Mouse (Mus musculus): Measurements from ENCODE around the gene Qtrt2.

DNA sequence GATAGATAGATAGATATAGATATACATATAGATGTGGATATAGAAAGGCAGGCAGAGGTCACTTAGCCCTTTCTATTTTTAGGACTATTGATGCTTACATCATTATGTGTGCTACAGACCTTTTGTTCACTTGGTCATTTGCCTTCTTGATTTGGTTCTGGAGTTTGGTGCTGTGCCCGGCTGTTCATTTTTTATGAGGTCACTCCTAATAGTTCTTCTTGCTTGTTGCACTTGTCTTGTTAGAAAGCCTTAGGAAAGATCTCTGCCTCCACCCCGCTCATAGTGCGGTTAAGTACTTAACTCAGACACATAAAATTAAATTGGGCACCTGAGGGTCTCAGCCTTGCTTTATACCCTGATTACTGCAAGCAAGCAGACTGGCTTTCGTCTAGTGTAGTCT lies 14.2 kb upstream of the Qtrt2 start:
- no peak for TF ChIP-seq CTCF (IDR thresholded peaks at IDR 0.05)
- TF ChIP-seq EP300 (IDR thresholded peaks at IDR 0.05): no peak
